Mouse (Mus musculus) liver, embryonic 13.5 days (tissue): ENCODE data around the gene Olfr684. TPM values are rescaled to one million over a fixed set of nuclear protein-coding genes. Genes with fewer than 3 reads are reported as not detected.

Experiments used
- ATAC-seq: fragments of 200-750 bp; cut with Nextera tagmentation; 2 replicates; pipeline ENCODE4 v1.8.0; 2017; ENCODE audit warnings: low read depth, mild to moderate bottlenecking, moderate number of reproducible peaks, moderate library complexity
- DNase-seq: peaks from one replicate; pipeline ENCODE4 v3.0.0; 2022
- H3K27ac ChIP-seq: fragments of 300-500 bp; sonication (generic); 2 replicates; pipeline ENCODE4 v1.5.1; 2015; ENCODE audit warnings: moderate library complexity, mild to moderate bottlenecking, inconsistent platforms
- H3K27me3 ChIP-seq: fragments of 300-500 bp; sonication (generic); 2 replicates; pipeline ENCODE4 v1.6.1; 2015; ENCODE audit warnings: mild to moderate bottlenecking, inconsistent platforms
- H3K36me3 ChIP-seq: fragments of 300-500 bp; sonication (generic); 2 replicates; pipeline ENCODE4 v1.6.1; 2015; ENCODE audit warnings: mild to moderate bottlenecking, inconsistent platforms
- H3K4me1 ChIP-seq: fragments of 300-500 bp; sonication (generic); replicated peaks from 2 replicates; pipeline ENCODE4 v1.6.1; 2015; ENCODE audit warnings: inconsistent platforms
- H3K4me2 ChIP-seq: fragments of 300-500 bp; sonication (generic); 2 replicates; pipeline ENCODE4 v1.6.1; 2015; ENCODE audit warnings: inconsistent platforms, mild to moderate bottlenecking, moderate library complexity
- H3K4me3 ChIP-seq: fragments of 300-500 bp; sonication (generic); replicated peaks from 2 replicates; pipeline ENCODE4 v1.5.1; 2015; ENCODE audit warnings: mild to moderate bottlenecking, inconsistent platforms
- H3K9ac ChIP-seq: fragments of 300-500 bp; sonication (generic); 2 replicates; pipeline ENCODE4 v1.6.1; 2015; ENCODE audit warnings: mild to moderate bottlenecking, inconsistent platforms
- H3K9me3 ChIP-seq: fragments of 300-500 bp; sonication (generic); replicated peaks from 2 replicates; pipeline ENCODE4 v1.6.1; 2016; ENCODE audit warnings: inconsistent platforms
- WGBS: fragments of 180-500 bp; shearing (Covaris S2); methylation state at CpG from one replicate; pipeline ENCODE4 v1.1.7; 2015; ENCODE audit not compliant: insufficient replicate concordance; 5-methylcytosine and 5-hydroxymethylcytosine counted together
- polyA plus RNA-seq: library from polyadenylated mRNA; unstranded; fragments of >200 nt; fragmentation: Nextera tagmentation; extraction: Ambion mirVana; gene quantifications from 2 replicates; pipeline ENCODE4 v1.2.1, GENCODE M21; 2015

Gene Olfr684
- polyA plus RNA-seq = not detected in 2 replicates

- WGBS = 56% methylated on average over 1 of the region's 1 CpGs
- no peak within 1 kb of the TSS for H3K4me2 ChIP-seq
- ATAC-seq = no peak
- DNase-seq = no peak
- no peaks in the 10 kb centered on the region for H3K36me3 ChIP-seq
- H3K4me3 ChIP-seq = no peak within 1 kb of the TSS
- H3K27ac ChIP-seq = no peak within 1 kb of the TSS
- no peak within 1 kb of the TSS for H3K9ac ChIP-seq
- no peaks in the 10 kb centered on the region for H3K4me1 ChIP-seq
- H3K27me3 ChIP-seq = no peaks in the 10 kb centered on the region
- H3K9me3 ChIP-seq = no peaks in the 10 kb centered on the region
Observed at GRCm38 (mm10) chr7:105163553-105163952, at the start of gene Olfr684. Olfr684 (minus strand) TSS chr7:105163653.

- Histone ChIP-seq H3K9ac (no peak within 1 kb of the TSS), H3K4me2 (no peak within 1 kb of the TSS), H3K27ac (no peak within 1 kb of the TSS), H3K36me3 (no peaks in the 10 kb centered on the region), H3K27me3 (no peaks in the 10 kb centered on the region), H3K4me1 (no peaks in the 10 kb centered on the region), H3K4me3 (no peak within 1 kb of the TSS), H3K9me3 (no peaks in the 10 kb centered on the region)
- ATAC-seq (no peak), DNase-seq (no peak)
Observed at GRCm38 (mm10) chr7:105207385-105207784, 43.9 kb upstream of the Olfr684 start, which contains the start of gene Olfr686. Olfr686 (minus strand) TSS chr7:105207485.

- 71% methylated on average over 1 of the region's 1 CpGs for WGBS
- no peak for DNase-seq
- Histone ChIP-seq H3K27me3 (no peaks in the 10 kb centered on the region), H3K36me3 (no peaks in the 10 kb centered on the region), H3K4me1 (no peaks in the 10 kb centered on the region), H3K9ac (no peak within 1 kb of the TSS), H3K27ac (no peak within 1 kb of the TSS), H3K9me3 (no peaks in the 10 kb centered on the region), H3K4me3 (no peak within 1 kb of the TSS), H3K4me2 (no peak within 1 kb of the TSS)
- no peak for ATAC-seq
Observed at GRCm38 (mm10) chr7:105185912-105186311, 22.5 kb upstream of the Olfr684 start, which contains the start of gene Olfr685. Olfr685 (minus strand) TSS chr7:105186012.

- DNase-seq = no peak
- no peak for ATAC-seq
- Histone ChIP-seq H3K9me3 (no peaks in the 10 kb centered on the region), H3K27me3 (no peaks in the 10 kb centered on the region), H3K4me1 (no peaks in the 10 kb centered on the region), H3K4me3 (no peak overlapping the region), H3K9ac (no peak overlapping the region), H3K36me3 (no peaks in the 10 kb centered on the region), H3K4me2 (no peak overlapping the region), H3K27ac (no peak overlapping the region)
- 37% methylated on average over 4 of the region's 4 CpGs for WGBS
Observed at GRCm38 (mm10) chr7:105170773-105171172, 7.3 kb upstream of the Olfr684 start.

- Histone ChIP-seq H3K27ac (no peak within 1 kb of the TSS), H3K9ac (no peak within 1 kb of the TSS), H3K4me1 (no peaks in the 10 kb centered on the region), H3K27me3 (no peaks in the 10 kb centered on the region), H3K36me3 (no peaks in the 10 kb centered on the region), H3K4me2 (no peak within 1 kb of the TSS), H3K9me3 (no peaks in the 10 kb centered on the region), H3K4me3 (no peak within 1 kb of the TSS)
- ATAC-seq (no peak), DNase-seq (no peak)
- WGBS = 21% methylated on average over 1 of the region's 1 CpGs
Observed at GRCm38 (mm10) chr7:105146912-105147311, 16.5 kb downstream of the Olfr684 start, which contains the start of gene Olfr683. Olfr683 (minus strand) TSS chr7:105147012.

- WGBS = 54% methylated on average over 2 of the region's 2 CpGs
- Histone ChIP-seq H3K4me3 (no peak overlapping the region), H3K27ac (no peak overlapping the region), H3K27me3 (no peaks in the 10 kb centered on the region), H3K4me2 (no peak overlapping the region), H3K4me1 (no peaks in the 10 kb centered on the region), H3K9ac (no peak overlapping the region), H3K9me3 (no peaks in the 10 kb centered on the region), H3K36me3 (no peaks in the 10 kb centered on the region)
- ATAC-seq = no peak
- DNase-seq = no peak
Observed at GRCm38 (mm10) chr7:105141275-105141674, 22.2 kb downstream of the Olfr684 start.

- ATAC-seq (no peak), DNase-seq (no peak)
- no peaks in the 10 kb centered on the region for H3K36me3 ChIP-seq
- no peaks in the 10 kb centered on the region for H3K4me1 ChIP-seq
- no peak within 1 kb of the TSS for H3K4me2 ChIP-seq
- H3K9ac ChIP-seq = no peak within 1 kb of the TSS
- no peak within 1 kb of the TSS for H3K4me3 ChIP-seq
- no peaks in the 10 kb centered on the region for H3K27me3 ChIP-seq
- H3K9me3 ChIP-seq = no peaks in the 10 kb centered on the region
- no peak within 1 kb of the TSS for H3K27ac ChIP-seq
Observed at GRCm38 (mm10) chr7:105116536-105116935, 46.9 kb downstream of the Olfr684 start, which contains the start of gene Olfr681. Olfr681 (plus strand) TSS chr7:105116836.

Other genes starting within 250 kb of the Olfr684 start
- gene Olfr667, start 242.2 kb downstream of the Olfr684 start, polyA plus RNA-seq = not detected in 2 replicates
- not detected in 2 replicates for gene Olfr668, start 235.6 kb downstream of the Olfr684 start, polyA plus RNA-seq
- not detected in 2 replicates for gene Olfr669, start 229.4 kb downstream of the Olfr684 start, polyA plus RNA-seq
- gene Olfr670, start 201.0 kb downstream of the Olfr684 start, polyA plus RNA-seq = not detected in 2 replicates
- gene Olfr671, start 184.5 kb downstream of the Olfr684 start, polyA plus RNA-seq = not detected in 2 replicates
- not detected in 2 replicates for gene Olfr672, start 161.6 kb downstream of the Olfr684 start, polyA plus RNA-seq
- gene Olfr675, start 135.2 kb downstream of the Olfr684 start, polyA plus RNA-seq = not detected in 2 replicates
- not detected in 2 replicates for gene Olfr676, start 131.0 kb downstream of the Olfr684 start, polyA plus RNA-seq
- not detected in 2 replicates for gene Olfr677, start 112.3 kb downstream of the Olfr684 start, polyA plus RNA-seq
- not detected in 2 replicates for gene Olfr678, start 99.2 kb downstream of the Olfr684 start, polyA plus RNA-seq
- gene Olfr679, start 82.4 kb downstream of the Olfr684 start, polyA plus RNA-seq = not detected in 2 replicates
- gene Olfr680-ps1, start 70.8 kb downstream of the Olfr684 start, polyA plus RNA-seq = not detected in 2 replicates
- not detected in 2 replicates for gene Olfr681, start 46.8 kb downstream of the Olfr684 start, polyA plus RNA-seq
- gene Olfr683, start 16.6 kb downstream of the Olfr684 start, polyA plus RNA-seq = not detected in 2 replicates
- gene Olfr685, start 22.4 kb upstream of the Olfr684 start, polyA plus RNA-seq = not detected in 2 replicates
- gene Olfr686, start 43.8 kb upstream of the Olfr684 start, polyA plus RNA-seq = not detected in 2 replicates
- not detected in 2 replicates for gene Olfr688, start 124.4 kb upstream of the Olfr684 start, polyA plus RNA-seq
- not detected in 2 replicates for gene Olfr689, start 147.5 kb upstream of the Olfr684 start, polyA plus RNA-seq
- gene Olfr690, start 170.5 kb upstream of the Olfr684 start, polyA plus RNA-seq = not detected in 2 replicates
- not detected in 2 replicates for gene Olfr691, start 178.6 kb upstream of the Olfr684 start, polyA plus RNA-seq
- not detected in 2 replicates for gene Olfr692, start 204.6 kb upstream of the Olfr684 start, polyA plus RNA-seq
- gene Gm5901, start 211.4 kb upstream of the Olfr684 start, polyA plus RNA-seq = not detected in 2 replicates
- gene Fam160a2, start 236.4 kb upstream of the Olfr684 start, polyA plus RNA-seq = 11.6 and 12.7 TPM in 2 replicates
- not detected in 2 replicates for gene Cnga4, start 240.9 kb upstream of the Olfr684 start, polyA plus RNA-seq